Mouse (Mus musculus) bone marrow macrophage, adult 2 months (primary cell): ENCODE measurements around the gene BC107364.

Source experiments
- CTCF ChIP-seq: IDR thresholded peaks from 2 replicates; pipeline ENCODE4 v1.5.1; 2012; ENCODE audit warnings: low read depth, mild to moderate bottlenecking, low read length, moderate library complexity
- POLR2A ChIP-seq: IDR thresholded peaks from 2 replicates; pipeline ENCODE4 v1.6.1; 2012; ENCODE audit warnings: mild to moderate bottlenecking, low read depth, low read length, borderline replicate concordance

DNA sequence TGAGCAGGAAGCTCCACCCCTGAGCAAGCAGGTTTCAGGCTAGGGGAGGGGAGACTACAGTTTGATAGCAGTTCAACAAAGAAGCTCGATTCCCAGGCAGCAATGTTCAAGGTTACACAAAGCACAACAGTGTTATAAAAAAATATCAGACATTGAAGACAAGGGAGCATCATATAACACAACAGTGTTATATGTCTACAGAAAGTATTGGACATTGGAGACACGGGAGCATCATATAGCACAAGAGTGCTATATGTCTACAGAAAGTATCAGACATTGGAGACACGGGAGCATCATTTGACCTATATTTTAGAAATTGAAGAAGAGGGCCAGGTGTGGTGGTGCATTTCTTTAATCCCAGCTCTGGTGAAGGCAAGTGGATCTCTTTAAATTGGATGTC is 25.0 kb upstream of the BC107364 start:
- TF ChIP-seq CTCF: no peak
- TF ChIP-seq POLR2A: no peak
